Mouse (Mus musculus): ENCODE measurements around the gene Sytl3.
A peak's percentile ranks its signal among the peaks of the same experiment; 100 is the strongest.

The Sytl3 gene

DNA sequence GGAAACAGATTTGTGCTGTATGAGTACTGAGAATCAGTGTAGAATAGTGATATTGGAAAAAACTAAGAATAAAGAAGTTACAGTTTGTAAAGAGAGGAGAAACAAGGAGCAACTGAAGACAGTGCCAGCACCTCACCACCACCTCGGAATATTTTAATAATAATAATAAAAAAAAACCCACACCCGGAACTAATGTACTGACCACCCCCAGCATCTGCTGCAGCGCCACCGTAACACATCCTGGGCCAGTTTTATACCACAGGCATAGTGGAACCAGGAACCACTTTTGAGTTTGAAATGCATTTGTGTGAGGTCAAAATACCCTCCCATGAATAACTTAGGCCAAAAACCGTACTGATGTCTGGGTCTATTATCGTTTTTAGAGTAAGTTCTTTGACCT, 122.4 kb downstream of the Sytl3 start:
- DNase-seq: no peak

GRCm38 (mm10) chr17:6782033-6782526, 123.2 kb downstream of the Sytl3 start:
- no peak for DNase-seq

GRCm38 (mm10) chr17:6782611-6783005, 123.7 kb downstream of the Sytl3 start, which contains the start of gene Ezr:
Gene Ezr (minus strand): TSS chr17:6782784.
- peak; percentile 79 to 84 for DNase-seq

- DNase-seq: peak; percentile 48 to 60
Measured at GRCm38 (mm10) chr17:6783006-6783661, 124.2 kb downstream of the Sytl3 start.

- no peak for DNase-seq
Measured at GRCm38 (mm10) chr17:6783756-6784357, 125.0 kb downstream of the Sytl3 start.

GRCm38 (mm10) chr17:6787241-6787640, 128.3 kb downstream of the Sytl3 start:
- DNase-seq: no peak

All from cerebellum, adult 18-20 months (tissue).